Mouse (Mus musculus): Measurements from ENCODE around the gene Rcan1. TPM values are rescaled to one million over a fixed set of nuclear protein-coding genes. Genes with fewer than 3 reads are reported as not detected.
A peak's percentile ranks its signal among the peaks of the same experiment; 100 is the strongest.
"Not testable (repeated sequence)": the region's sequence is repeated elsewhere in the genome, so short reads cannot be mapped to it uniquely, and the experiment has no call there.

The Rcan1 gene
- polyA plus RNA-seq, 1 experiment from 2014 or later, result 47.4 TPM

DNA sequence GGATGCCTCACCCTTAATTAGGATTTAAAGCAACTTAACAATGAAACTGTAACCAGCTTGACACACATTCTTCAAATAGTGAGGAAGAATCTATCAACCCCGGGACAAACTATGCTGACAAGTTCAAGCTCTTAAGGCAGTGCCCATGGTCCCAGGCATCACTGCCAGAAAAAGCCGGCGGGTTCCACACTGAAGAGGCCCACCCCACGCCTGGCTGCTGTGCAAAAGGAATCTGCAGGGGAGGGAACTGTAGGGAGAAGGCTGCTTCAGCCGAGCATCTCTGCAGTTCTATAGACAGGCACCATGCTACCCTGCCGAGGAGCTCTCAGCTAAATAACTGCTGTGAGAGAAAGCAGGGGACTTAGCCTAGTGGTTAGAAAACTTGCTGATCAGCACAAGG lies 44.0 kb downstream of the Rcan1 start:
- H3K27ac ChIP-seq, result no peak overlapping the region
- peaks cover 8% of the 10 kb centered on the region for H3K36me3 ChIP-seq
- peaks cover 45% of the 10 kb centered on the region for H3K4me1 ChIP-seq (replicated peaks)
- no peak overlapping the region for H3K4me3 ChIP-seq (replicated peaks)
- no peak overlapping the region for H3K4me2 ChIP-seq (replicated peaks)
- 25% methylated on average over 6 of the region's 6 CpGs for WGBS
- H3K9ac ChIP-seq (replicated peaks), result no peak overlapping the region
- no peaks in the 10 kb centered on the region for H3K27me3 ChIP-seq
- no peak for ATAC-seq
- no peaks in the 10 kb centered on the region for H3K9me3 ChIP-seq

GRCm38 (mm10) chr16:92425875-92426274 lies 44.8 kb downstream of the Rcan1 start:
- Histone ChIP-seq H3K9ac (replicated peaks) (no peak overlapping the region), H3K27me3 (no peaks in the 10 kb centered on the region), H3K36me3 (no peaks in the 10 kb centered on the region), H3K4me3 (replicated peaks) (no peak overlapping the region), H3K4me2 (replicated peaks) (no peak overlapping the region), H3K27ac (no peak overlapping the region), H3K4me1 (replicated peaks) (peaks cover 49% of the 10 kb centered on the region), H3K9me3 (no peaks in the 10 kb centered on the region)
- no peak for ATAC-seq
- 56% methylated on average over 11 of the region's 11 CpGs for WGBS

- Histone ChIP-seq H3K36me3 (no peaks in the 10 kb centered on the region), H3K9me3 (no peaks in the 10 kb centered on the region), H3K27me3 (no peaks in the 10 kb centered on the region), H3K9ac (replicated peaks) (no peak overlapping the region), H3K4me3 (replicated peaks) (no peak overlapping the region), H3K27ac (peak overlapping the region; percentile 14; the same call in 1 of the 2 replicates), H3K4me1 (replicated peaks) (peaks cover 40% of the 10 kb centered on the region), H3K4me2 (replicated peaks) (no peak overlapping the region)
- WGBS, result 71% methylated on average over 10 of the region's 10 CpGs
- ATAC-seq, result no peak
Observed at GRCm38 (mm10) chr16:92423363-92423762, 47.3 kb downstream of the Rcan1 start.

GRCm38 (mm10) chr16:92422435-92423362 lies 48.0 kb downstream of the Rcan1 start:
- Histone ChIP-seq H3K27me3 (no peaks in the 10 kb centered on the region), H3K4me1 (replicated peaks) (peaks cover 35% of the 10 kb centered on the region), H3K4me2 (replicated peaks) (no peak overlapping the region), H3K9ac (replicated peaks) (no peak overlapping the region), H3K27ac (peak overlapping the region; percentile 14; the same call in 1 of the 2 replicates), H3K9me3 (no peaks in the 10 kb centered on the region), H3K36me3 (peaks cover 2% of the 10 kb centered on the region; the same call in 1 of the 2 replicates), H3K4me3 (replicated peaks) (no peak overlapping the region)
- WGBS, result 88% methylated on average over 13 of the region's 13 CpGs
- ATAC-seq, result no peak

- Histone ChIP-seq H3K9me3 (no peaks in the 10 kb centered on the region), H3K27ac (no peak overlapping the region), H3K4me3 (replicated peaks) (no peak overlapping the region), H3K9ac (replicated peaks) (no peak overlapping the region), H3K4me2 (replicated peaks) (no peak overlapping the region), H3K36me3 (peaks cover 4% of the 10 kb centered on the region; the same call in 1 of the 2 replicates), H3K27me3 (no peaks in the 10 kb centered on the region), H3K4me1 (replicated peaks) (peaks cover 23% of the 10 kb centered on the region)
- no peak for ATAC-seq
- WGBS, result 65% methylated on average over 13 of the region's 13 CpGs
Observed at GRCm38 (mm10) chr16:92421147-92421934, 49.3 kb downstream of the Rcan1 start.

DNA sequence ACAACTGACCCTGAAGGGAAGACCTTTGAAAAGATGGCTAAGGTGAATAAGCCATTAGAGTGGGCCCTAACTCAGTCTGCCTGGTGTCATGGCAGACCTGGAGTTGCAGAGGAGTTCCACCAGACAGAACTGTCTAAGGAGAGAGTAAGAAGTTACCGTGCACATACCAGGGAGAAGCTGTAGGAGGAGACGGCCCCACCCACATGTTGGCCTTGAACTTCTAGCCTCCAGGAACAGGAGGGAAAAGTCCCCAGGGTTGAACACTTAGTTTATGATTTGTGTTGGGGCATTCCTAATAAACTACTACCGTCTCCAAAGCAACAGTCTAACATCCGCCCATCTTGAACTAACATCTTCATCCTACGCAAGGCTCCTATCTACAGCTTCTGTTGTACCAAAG lies 50.0 kb downstream of the Rcan1 start:
- Histone ChIP-seq H3K9ac (replicated peaks) (no peak overlapping the region), H3K4me2 (replicated peaks) (no peak overlapping the region), H3K36me3 (peaks cover 4% of the 10 kb centered on the region; the same call in 1 of the 2 replicates), H3K27ac (no peak overlapping the region), H3K9me3 (no peaks in the 10 kb centered on the region), H3K27me3 (no peaks in the 10 kb centered on the region), H3K4me1 (replicated peaks) (peaks cover 16% of the 10 kb centered on the region), H3K4me3 (replicated peaks) (no peak overlapping the region)
- no peak for ATAC-seq
- WGBS, result 96% methylated on average over 5 of the region's 5 CpGs

DNA sequence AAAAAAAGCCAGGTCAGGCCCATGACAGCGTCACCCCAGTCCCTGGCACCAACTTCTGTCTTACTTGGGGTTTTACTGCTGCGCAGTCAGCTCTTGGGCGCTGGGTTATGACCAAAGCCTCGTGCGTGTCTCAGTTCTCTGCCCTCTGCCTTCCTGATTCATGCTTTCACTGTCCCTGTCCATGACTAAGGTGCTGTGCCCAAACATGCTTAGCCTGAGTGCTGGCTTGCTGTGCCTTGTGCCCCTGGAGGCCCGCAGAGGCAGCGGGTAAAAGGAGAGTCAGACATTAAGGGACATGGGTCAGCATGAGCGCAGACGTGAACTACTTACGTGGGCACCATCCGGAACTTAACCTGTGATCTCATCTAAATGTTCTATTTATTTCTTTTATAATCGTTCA lies 51.6 kb downstream of the Rcan1 start:
- H3K9ac ChIP-seq (replicated peaks), result no peak overlapping the region
- WGBS, result 97% methylated on average over 12 of the region's 12 CpGs
- H3K4me3 ChIP-seq (replicated peaks), result no peak overlapping the region
- H3K36me3 ChIP-seq, result peaks cover 4% of the 10 kb centered on the region; the same call in 1 of the 2 replicates
- H3K4me1 ChIP-seq (replicated peaks), result peaks cover 14% of the 10 kb centered on the region; the same call in 1 of the 2 replicates
- H3K27me3 ChIP-seq, result no peaks in the 10 kb centered on the region
- H3K9me3 ChIP-seq, result no peaks in the 10 kb centered on the region
- H3K4me2 ChIP-seq (replicated peaks), result no peak overlapping the region
- H3K27ac ChIP-seq, result no peak overlapping the region
- no peak for ATAC-seq

DNA sequence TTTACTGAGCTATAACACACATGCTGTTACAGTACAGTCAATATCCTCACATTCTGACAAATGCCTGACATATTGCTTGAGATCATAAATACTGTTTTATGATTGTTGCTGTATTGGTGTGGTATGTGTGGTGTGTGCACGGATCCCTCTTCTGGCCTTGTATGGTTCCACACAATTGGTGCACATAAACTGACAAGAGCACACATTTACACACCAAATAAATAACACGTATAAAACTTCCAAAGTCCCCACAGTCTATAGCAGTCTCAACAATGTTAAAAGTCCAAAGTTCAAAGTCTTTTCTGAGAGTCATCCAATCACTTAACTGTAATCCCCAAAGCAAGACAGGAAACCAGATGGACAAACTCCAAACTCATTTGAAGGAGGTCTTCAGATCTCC lies 53.4 kb downstream of the Rcan1 start:
- H3K9me3 ChIP-seq, result no peaks in the 10 kb centered on the region
- H3K9ac ChIP-seq (replicated peaks), result no peak overlapping the region
- H3K4me1 ChIP-seq (replicated peaks), result peaks cover 17% of the 10 kb centered on the region
- peaks cover 4% of the 10 kb centered on the region; the same call in 1 of the 2 replicates for H3K36me3 ChIP-seq
- no peak for ATAC-seq
- no peak overlapping the region for H3K4me2 ChIP-seq (replicated peaks)
- H3K4me3 ChIP-seq (replicated peaks), result no peak overlapping the region
- no peaks in the 10 kb centered on the region for H3K27me3 ChIP-seq
- no peak overlapping the region for H3K27ac ChIP-seq
- 95% methylated on average over 2 of the region's 2 CpGs for WGBS

GRCm38 (mm10) chr16:92415702-92416118 lies 55.0 kb downstream of the Rcan1 start:
- H3K36me3 ChIP-seq, result peaks cover 4% of the 10 kb centered on the region; the same call in 1 of the 2 replicates
- no peak overlapping the region for H3K4me3 ChIP-seq (replicated peaks)
- H3K4me2 ChIP-seq (replicated peaks), result no peak overlapping the region
- peaks cover 25% of the 10 kb centered on the region for H3K4me1 ChIP-seq (replicated peaks)
- H3K27ac ChIP-seq, result no peak overlapping the region
- no peaks in the 10 kb centered on the region for H3K9me3 ChIP-seq
- no peaks in the 10 kb centered on the region for H3K27me3 ChIP-seq
- no peak for ATAC-seq
- no peak overlapping the region for H3K9ac ChIP-seq (replicated peaks)
- 48% methylated on average over 7 of the region's 7 CpGs for WGBS

GRCm38 (mm10) chr16:92415038-92415437 lies 55.6 kb downstream of the Rcan1 start:
- not testable (repeated sequence) for H3K4me3 ChIP-seq (replicated peaks); H3K9ac ChIP-seq (replicated peaks); H3K27me3 ChIP-seq; H3K27ac ChIP-seq; H3K36me3 ChIP-seq; H3K4me2 ChIP-seq (replicated peaks); ATAC-seq; H3K9me3 ChIP-seq
- WGBS, result 56% methylated on average over 6 of the region's 6 CpGs
- H3K4me1 ChIP-seq (replicated peaks), result peaks cover 25% of the 10 kb centered on the region

DNA sequence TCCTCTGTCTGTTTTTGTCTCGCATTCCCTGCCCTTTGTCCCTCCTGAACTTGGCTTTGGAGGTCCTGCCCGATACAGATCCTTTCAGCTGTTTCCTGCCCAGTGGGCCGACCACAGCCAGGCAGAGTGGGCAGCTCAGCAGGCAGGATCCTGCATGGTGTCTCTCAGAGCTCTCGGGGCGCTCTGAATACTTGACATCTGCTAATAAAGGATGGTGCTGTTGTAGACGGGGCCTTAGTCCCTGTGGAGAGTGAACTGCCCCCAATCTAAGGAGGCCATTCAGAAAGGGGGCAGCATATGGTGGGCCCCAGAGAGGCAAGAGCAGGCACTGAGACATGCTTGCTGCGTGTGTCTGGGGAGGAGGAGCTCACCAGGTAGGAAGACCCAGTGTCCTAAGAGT lies 57.8 kb downstream of the Rcan1 start:
- Histone ChIP-seq H3K9me3 (no peaks in the 10 kb centered on the region), H3K4me2 (replicated peaks) (no peak overlapping the region), H3K27ac (peak overlapping the region; percentile 55), H3K36me3 (peaks cover 4% of the 10 kb centered on the region; the same call in 1 of the 2 replicates), H3K27me3 (no peaks in the 10 kb centered on the region), H3K9ac (replicated peaks) (peak overlapping the region; percentile 25; the same call in 1 of the 2 replicates), H3K4me1 (replicated peaks) (peaks cover 25% of the 10 kb centered on the region), H3K4me3 (replicated peaks) (no peak overlapping the region)
- WGBS, result 16% methylated on average over 7 of the region's 7 CpGs
- ATAC-seq, result peak; percentile 34; the same call in 1 of the 2 replicates

All from midbrain, embryonic 13.5 days (tissue).